Mouse (Mus musculus): Measurements from ENCODE around the gene Pcnx.

Pcnx gene

GRCm38 (mm10) chr12:81855031-81855430 is 4.8 kb upstream of the Pcnx start:
- DNase-seq (ENCODE audit: low read depth, low spot score), result no peak

GRCm38 (mm10) chr12:81856696-81857095 is 3.1 kb upstream of the Pcnx start:
- no peak for DNase-seq (ENCODE audit: low read depth, low spot score)

GRCm38 (mm10) chr12:81857251-81857650 is 2.6 kb upstream of the Pcnx start:
- DNase-seq (ENCODE audit: low read depth, low spot score), result no peak

- no peak for DNase-seq (ENCODE audit: low read depth, low spot score)
Observed at GRCm38 (mm10) chr12:81857978-81858569, 1.7 kb upstream of the Pcnx start.

GRCm38 (mm10) chr12:81860308-81861181 is 722 bp downstream of the Pcnx start:
- DNase-seq (ENCODE audit: low read depth, low spot score), result peak; percentile 33

- no peak for DNase-seq (ENCODE audit: low read depth, low spot score)
Observed at GRCm38 (mm10) chr12:81861199-81862085, 1.6 kb downstream of the Pcnx start.

- DNase-seq (ENCODE audit: low read depth, low spot score), result no peak
Observed at GRCm38 (mm10) chr12:81862351-81862802, 2.6 kb downstream of the Pcnx start.

GRCm38 (mm10) chr12:81863949-81864348 is 4.1 kb downstream of the Pcnx start:
- no peak for DNase-seq (ENCODE audit: low read depth, low spot score)

GRCm38 (mm10) chr12:81865183-81865582 is 5.4 kb downstream of the Pcnx start:
- DNase-seq (ENCODE audit: low read depth, low spot score), result no peak

GRCm38 (mm10) chr12:81867316-81867715 is 7.5 kb downstream of the Pcnx start:
- DNase-seq (ENCODE audit: low read depth, low spot score), result no peak

GRCm38 (mm10) chr12:81869205-81869940 is 9.6 kb downstream of the Pcnx start:
- no peak for DNase-seq (ENCODE audit: low read depth, low spot score)

- DNase-seq (ENCODE audit: low read depth, low spot score), result no peak
Observed at GRCm38 (mm10) chr12:81873345-81873744, 13.5 kb downstream of the Pcnx start.

GRCm38 (mm10) chr12:81880161-81880560 is 20.3 kb downstream of the Pcnx start:
- no peak for DNase-seq (ENCODE audit: low read depth, low spot score)

- no peak for DNase-seq (ENCODE audit: low read depth, low spot score)
Observed at GRCm38 (mm10) chr12:81883255-81884106, 23.7 kb downstream of the Pcnx start.

GRCm38 (mm10) chr12:81884107-81884398 is 24.2 kb downstream of the Pcnx start:
- DNase-seq (ENCODE audit: low read depth, low spot score), result no peak

- no peak for DNase-seq (ENCODE audit: low read depth, low spot score)
Observed at GRCm38 (mm10) chr12:81884983-81885382, 25.2 kb downstream of the Pcnx start.

GRCm38 (mm10) chr12:81885982-81886381 is 26.2 kb downstream of the Pcnx start:
- DNase-seq (ENCODE audit: low read depth, low spot score), result no peak

GRCm38 (mm10) chr12:81888954-81889353 is 29.1 kb downstream of the Pcnx start:
- no peak for DNase-seq (ENCODE audit: low read depth, low spot score)

GRCm38 (mm10) chr12:81891946-81892345 is 32.1 kb downstream of the Pcnx start:
- no peak for DNase-seq (ENCODE audit: low read depth, low spot score)

- DNase-seq (ENCODE audit: low read depth, low spot score), result peak; percentile 60
Observed at GRCm38 (mm10) chr12:81894311-81894710, 34.5 kb downstream of the Pcnx start.

- DNase-seq (ENCODE audit: low read depth, low spot score), result no peak
Observed at GRCm38 (mm10) chr12:81895986-81896385, 36.2 kb downstream of the Pcnx start.
